Mouse (Mus musculus): ENCODE data around the gene Sspn. TPM values are rescaled to one million over a fixed set of nuclear protein-coding genes. Genes with fewer than 3 reads are reported as not detected.

Sspn gene
- polyA plus RNA-seq, 1 experiment = 26.7 TPM

GRCm38 (mm10) chr6:146006753-146007152 lies 75.3 kb downstream of the Sspn start:
- Histone ChIP-seq H3K4me3 (ENCODE audit: insufficient read depth, low read depth, low read length) (no peak overlapping the region), H3K4me1 (ENCODE audit: control insufficient read depth, insufficient read depth, insufficient read length, low read length) (peaks cover 5% of the 10 kb centered on the region; the same call in 1 of the 2 replicates), H3K27ac (replicated peaks; ENCODE audit: low read depth, low read length) (no peak overlapping the region)

- H3K27ac ChIP-seq (replicated peaks; ENCODE audit: low read depth, low read length) = no peak overlapping the region
- H3K4me3 ChIP-seq (ENCODE audit: insufficient read depth, low read depth, low read length) = no peak overlapping the region
- H3K4me1 ChIP-seq (ENCODE audit: control insufficient read depth, insufficient read depth, insufficient read length, low read length) = peaks cover 5% of the 10 kb centered on the region; the same call in 1 of the 2 replicates
Measured at GRCm38 (mm10) chr6:146008450-146008981, 77.1 kb downstream of the Sspn start.

- H3K4me3 ChIP-seq (ENCODE audit: insufficient read depth, low read depth, low read length) = no peak overlapping the region
- no peak overlapping the region for H3K27ac ChIP-seq (replicated peaks; ENCODE audit: low read depth, low read length)
- peaks cover 5% of the 10 kb centered on the region; the same call in 1 of the 2 replicates for H3K4me1 ChIP-seq (ENCODE audit: control insufficient read depth, insufficient read depth, insufficient read length, low read length)
Measured at GRCm38 (mm10) chr6:146009163-146009915, 77.9 kb downstream of the Sspn start.

- Histone ChIP-seq H3K27ac (replicated peaks; ENCODE audit: low read depth, low read length) (0 out of 2 replicates have a peak overlapping the region, but pooled peaks have one; percentile 5), H3K4me1 (ENCODE audit: control insufficient read depth, insufficient read depth, insufficient read length, low read length) (peaks cover 5% of the 10 kb centered on the region; the same call in 1 of the 2 replicates), H3K4me3 (ENCODE audit: insufficient read depth, low read depth, low read length) (no peak overlapping the region)
Measured at GRCm38 (mm10) chr6:146010093-146010764, 78.8 kb downstream of the Sspn start.

- no peak overlapping the region for H3K27ac ChIP-seq (replicated peaks; ENCODE audit: low read depth, low read length)
- H3K4me3 ChIP-seq (ENCODE audit: insufficient read depth, low read depth, low read length) = no peak overlapping the region
- peaks cover 5% of the 10 kb centered on the region; the same call in 1 of the 2 replicates for H3K4me1 ChIP-seq (ENCODE audit: control insufficient read depth, insufficient read depth, insufficient read length, low read length)
Measured at GRCm38 (mm10) chr6:146014312-146014711, 82.9 kb downstream of the Sspn start.

Other genes starting within 250 kb of the Sspn start
- 13.5 and 20.2 TPM in 2 replicates for gene Rassf8, start 184.9 kb upstream of the Sspn start, polyA plus RNA-seq (2012; ENCODE audit: insufficient read depth, insufficient read length, missing spikeins)
- 10.6 and 11.3 TPM in 2 replicates for gene Bhlhe41, start 66.1 kb upstream of the Sspn start, polyA plus RNA-seq (2012; ENCODE audit: insufficient read depth, insufficient read length, missing spikeins)

Measured in brown adipose tissue, adult 24 weeks (tissue).